Mouse (Mus musculus) MEL (cell line): ENCODE measurements around the gene Vsig1.

Experiments used
- CTCF ChIP-seq, 3 experiments: IDR thresholded peaks in 2 of 3; conservative IDR thresholded peaks in 1 of 3; 2 replicates each; pipeline ENCODE4 v1.5.1; 2011 to 2012; ENCODE audit warnings: low read length in 3 of 3, low read depth in 2 of 3, mild to moderate bottlenecking in 2 of 3, improper control_type of control experiment in 1 of 3, inconsistent platforms in 1 of 3, mixed read lengths in 1 of 3, moderate library complexity in 1 of 3; ENCODE audit not compliant: control insufficient read depth in 1 of 3, insufficient read depth in 1 of 3, poor library complexity in 1 of 3, severe bottlenecking in 1 of 3
- HCFC1 ChIP-seq: IDR thresholded peaks from 2 replicates; pipeline ENCODE4 v1.6.1; 2012; ENCODE audit warnings: low read depth, mild to moderate bottlenecking, inconsistent platforms, low read length, improper control_type of control experiment, moderate library complexity
- MYC ChIP-seq: IDR thresholded peaks from 2 replicates; pipeline ENCODE4 v1.6.1; 2011; ENCODE audit warnings: low read depth, mild to moderate bottlenecking, low read length, improper control_type of control experiment, moderate library complexity
- POLR2A ChIP-seq, 2 experiments: IDR thresholded peaks; 2 replicates each; pipeline ENCODE4 v1.6.1; 2011 to 2012; ENCODE audit warnings: low read length in 2 of 2, mild to moderate bottlenecking in 2 of 2, control low read depth in 1 of 2, improper control_type of control experiment in 1 of 2, low read depth in 1 of 2, moderate library complexity in 1 of 2; ENCODE audit not compliant: control insufficient read depth in 1 of 2, insufficient read depth in 1 of 2, poor library complexity in 1 of 2
- RCOR1 ChIP-seq: IDR thresholded peaks from 2 replicates; pipeline ENCODE4 v1.6.1; 2012; ENCODE audit warnings: low read depth, mild to moderate bottlenecking, inconsistent platforms, low read length, improper control_type of control experiment
- SIN3A ChIP-seq: IDR thresholded peaks from 2 replicates; pipeline ENCODE4 v1.6.1; 2012; ENCODE audit warnings: low read length, improper control_type of control experiment, inconsistent platforms
- TAL1 ChIP-seq: IDR thresholded peaks from 2 replicates; pipeline ENCODE4 v1.6.1; 2012; ENCODE audit warnings: mild to moderate bottlenecking, inconsistent platforms, low read length, moderate library complexity, mixed read lengths

- TF ChIP-seq MYC: no peak
- TF ChIP-seq POLR2A (IDR thresholded peaks at IDR 0.05; ENCODE audit: control insufficient read depth in 1 of 2, insufficient read depth in 1 of 2, low read depth in 1 of 2, low read length in 2 of 2, poor library complexity in 1 of 2): no peak
- TF ChIP-seq TAL1: no peak
- no peak for TF ChIP-seq CTCF (IDR thresholded peaks at IDR 0.05 in 2 of 3, conservative IDR thresholded peaks at IDR 0.05 in 1 of 3; ENCODE audit: control insufficient read depth in 1 of 3, insufficient read depth in 1 of 3, low read depth in 2 of 3, low read length in 3 of 3, poor library complexity in 1 of 3, severe bottlenecking in 1 of 3)
- no peak for TF ChIP-seq SIN3A
- no peak for TF ChIP-seq RCOR1
- no peak for TF ChIP-seq HCFC1
Measured at GRCm38 (mm10) chrX:140887193-140887592, 20.2 kb upstream of the Vsig1 start.
